Comparison of ENCODE assay signal across 19 mouse cellular contexts in the genomic region with DNA sequence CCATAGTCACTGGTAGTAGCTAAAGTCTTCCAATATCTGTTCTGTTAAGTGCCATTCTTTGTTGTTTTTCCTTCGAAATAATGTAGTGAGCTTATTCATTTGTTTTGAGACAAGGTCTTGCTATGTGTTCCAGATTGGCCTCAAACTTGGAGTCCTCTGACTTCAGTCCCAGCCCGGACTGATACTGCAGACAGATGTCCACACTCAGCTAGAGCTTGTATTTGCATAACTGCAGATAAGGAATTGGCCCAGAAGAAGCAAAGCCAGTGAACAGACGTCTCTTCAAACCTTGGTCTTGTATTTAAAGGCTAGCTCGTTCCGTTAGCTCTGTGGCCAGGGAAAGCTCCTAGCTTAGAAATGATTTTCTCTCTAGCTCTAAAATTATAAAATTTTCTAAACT.
DNase-seq lines count a peak whose midpoint lies in the region; ATAC-seq and TF ChIP-seq lines count a peak whose summit lies in the region.
"Had no signal": no experiment of that assay in that cellular context is flagged by ENCODE, and none has a peak within 500 bp of the region (broad histone marks: within the 10 kb centered on the region; RNA-seq: fewer than 3 reads in every experiment).

No protein-coding gene starts in this region.

- H3K36me3 ChIP-seq in heart, embryonic 12.5 days, result no peaks in the 10 kb centered on the region
- H3K36me3 ChIP-seq in liver, adult 2 months (ENCODE audit: control insufficient read depth, insufficient read depth, low read length), result no peaks in the 10 kb centered on the region
- H3K36me3 ChIP-seq in liver, embryonic 11.5 days (ENCODE audit: control insufficient read depth, insufficient read depth, low read length), result no peaks in the 10 kb centered on the region
- H3K36me3 ChIP-seq in heart, embryonic 13.5 days, result no peaks in the 10 kb centered on the region
- H3K36me3 ChIP-seq: forebrain, embryonic 12.5 days; hindbrain, embryonic 10.5 days; limb, embryonic 15.5 days; midbrain, embryonic 15.5 days; neural tube, embryonic 15.5 days had no signal

- no peak; the same call in 1 of the 2 replicates for ATAC-seq in heart, embryonic 12.5 days (ENCODE audit: insufficient number of reproducible peaks, low FRiP score)
- ATAC-seq in liver, embryonic 11.5 days (replicated peaks; ENCODE audit: low FRiP score), result no peak
- ATAC-seq in heart, embryonic 13.5 days (ENCODE audit: extremely low read depth, insufficient number of reproducible peaks, low FRiP score, low TSS enrichment), result peak; percentile 58; the same call in 1 of the 2 replicates
- ATAC-seq: CD4-positive, CD25-positive, alpha-beta regulatory T cell, adult 4 months; liver, postnatal 0 days; midbrain, embryonic 15.5 days; Patski had no signal

- no peaks in the 10 kb centered on the region; the same call in 1 of the 2 replicates for H3K79me2 ChIP-seq in liver, adult 2 months (ENCODE audit: control insufficient read depth, insufficient read depth, low read length)

- no peaks in the 10 kb centered on the region for H3K9me3 ChIP-seq in heart, embryonic 12.5 days (replicated peaks)
- H3K9me3 ChIP-seq in liver, embryonic 11.5 days (ENCODE audit: control insufficient read depth, low read length), result no peaks in the 10 kb centered on the region
- H3K9me3 ChIP-seq in heart, embryonic 13.5 days, result no peaks in the 10 kb centered on the region
- H3K9me3 ChIP-seq: forebrain, embryonic 12.5 days; hindbrain, embryonic 10.5 days; limb, embryonic 15.5 days; midbrain, embryonic 15.5 days; neural tube, embryonic 15.5 days had no signal

- no peak overlapping the region for H3K4me3 ChIP-seq in heart, embryonic 12.5 days
- no peak overlapping the region for H3K4me3 ChIP-seq in liver, adult 2 months (ENCODE audit: insufficient read depth, low read depth, low read length)
- no peak overlapping the region for H3K4me3 ChIP-seq in liver, embryonic 11.5 days (ENCODE audit: low read depth, low read length)
- H3K4me3 ChIP-seq in heart, embryonic 13.5 days, result no peak overlapping the region
- H3K4me3 ChIP-seq: forebrain, embryonic 12.5 days; hindbrain, embryonic 10.5 days; limb, embryonic 15.5 days; midbrain, embryonic 15.5 days; myocyte; neural tube, embryonic 15.5 days had no signal

- peaks cover 17% of the 10 kb centered on the region for H3K4me1 ChIP-seq in heart, embryonic 12.5 days (replicated peaks)
- no peaks in the 10 kb centered on the region; the same call in 1 of the 2 replicates for H3K4me1 ChIP-seq in liver, adult 2 months (ENCODE audit: control insufficient read depth, insufficient read depth, low read length)
- H3K4me1 ChIP-seq in liver, embryonic 11.5 days (replicated peaks; ENCODE audit: control insufficient read depth, insufficient read depth, low read length), result no peaks in the 10 kb centered on the region
- H3K4me1 ChIP-seq in heart, embryonic 13.5 days, result peaks cover 26% of the 10 kb centered on the region
- H3K4me1 ChIP-seq: forebrain, embryonic 12.5 days; neural tube, embryonic 15.5 days had no signal

- no peak overlapping the region for H3K4me2 ChIP-seq in heart, embryonic 12.5 days
- H3K4me2 ChIP-seq in liver, embryonic 11.5 days, result no peak overlapping the region
- H3K4me2 ChIP-seq in heart, embryonic 13.5 days, result no peak overlapping the region
- H3K4me2 ChIP-seq: forebrain, embryonic 12.5 days; limb, embryonic 15.5 days; midbrain, embryonic 15.5 days; neural tube, embryonic 15.5 days had no signal

- WGBS in heart, embryonic 12.5 days, result 16% methylated on average over 5 of the region's 5 CpGs
- whole genome bisulfite sequencing in liver, adult 2 months, result 50% methylated on average over 5 of the region's 5 CpGs
- 55% methylated on average over 5 of the region's 5 CpGs for WGBS in liver, embryonic 11.5 days
- 17% methylated on average over 5 of the region's 5 CpGs for WGBS in heart, embryonic 13.5 days

- no peak for TF ChIP-seq POLR2A in liver, adult 2 months (IDR thresholded peaks at IDR 0.05; ENCODE audit: extremely low read depth, insufficient read depth, low read length)

- peak; percentile 97 for DNase-seq in heart, adult 11 months
- peak; percentile 39 for DNase-seq in liver, adult 2 months (ENCODE audit: extremely low read depth, low read depth, low spot score)
- DNase-seq in liver, embryonic 11.5 days (ENCODE audit: low spot score), result no peak
- DNase-seq in heart, postnatal 25 days (ENCODE audit: low spot score), result peak; percentile 25
- no peak for DNase-seq in neural tube, embryonic 10.5 days (ENCODE audit: extremely low spot score, low spot score)
- no peak for DNase-seq in left cerebral cortex, postnatal 25 days (ENCODE audit: low spot score in 2 of 2)
- DNase-seq: adrenal gland, adult 8-10 months; gastrocnemius, postnatal 10 days; liver, postnatal 0 days had no signal

- H3K9ac ChIP-seq in heart, embryonic 12.5 days, result no peak overlapping the region
- no peak overlapping the region for H3K9ac ChIP-seq in liver, adult 2 months (ENCODE audit: low read depth, low read length)
- no peak overlapping the region for H3K9ac ChIP-seq in liver, embryonic 11.5 days (ENCODE audit: low read depth, low read length)
- no peak overlapping the region for H3K9ac ChIP-seq in heart, embryonic 13.5 days
- H3K9ac ChIP-seq: forebrain, embryonic 12.5 days; limb, embryonic 15.5 days; liver, postnatal 0 days; midbrain, embryonic 15.5 days; neural tube, embryonic 15.5 days had no signal

- no peak for TF ChIP-seq CTCF in liver, adult 2 months (IDR thresholded peaks at IDR 0.05; ENCODE audit: low read depth, low read length)

- intact Hi-C loops in heart, postnatal 25 days (cut with DNase I), result no loop called here
- intact Hi-C loops in left cerebral cortex, postnatal 25 days (cut with DNase I), result no loop called here

- no peak overlapping the region; the same call in 1 of the 2 replicates for H3K27ac ChIP-seq in heart, embryonic 12.5 days (ENCODE audit: poor library complexity, severe bottlenecking)
- H3K27ac ChIP-seq in liver, adult 2 months (replicated peaks; ENCODE audit: insufficient read depth, low read depth, low read length), result no peak overlapping the region
- H3K27ac ChIP-seq in liver, embryonic 11.5 days (ENCODE audit: low read depth, low read length), result no peak overlapping the region
- H3K27ac ChIP-seq in heart, embryonic 13.5 days (replicated peaks), result peak overlapping the region; percentile 39; the same call in 1 of the 2 replicates
- H3K27ac ChIP-seq: forebrain, embryonic 12.5 days; hindbrain, embryonic 10.5 days; midbrain, embryonic 15.5 days; neural tube, embryonic 15.5 days had no signal

- no peaks in the 10 kb centered on the region for H3K27me3 ChIP-seq in heart, embryonic 12.5 days (replicated peaks)
- H3K27me3 ChIP-seq in liver, adult 2 months (ENCODE audit: control insufficient read depth, insufficient read depth, low read length), result no peaks in the 10 kb centered on the region
- H3K27me3 ChIP-seq in liver, embryonic 11.5 days (replicated peaks; ENCODE audit: control insufficient read depth, insufficient read depth, low read length), result no peaks in the 10 kb centered on the region
- H3K27me3 ChIP-seq in heart, embryonic 13.5 days (replicated peaks), result no peaks in the 10 kb centered on the region
- H3K27me3 ChIP-seq: forebrain, embryonic 12.5 days; limb, embryonic 15.5 days; midbrain, embryonic 15.5 days; neural tube, embryonic 15.5 days; Patski had no signal

Comparison
In these comparisons a context has a peak if more than half of its experiments do, and no peak if none do; other contexts are left out.
1. DNase-seq: peak in heart, adult 11 months (single experiment), liver, adult 2 months (single experiment) and heart, postnatal 25 days (single experiment); none in liver, embryonic 11.5 days (single experiment), neural tube, embryonic 10.5 days (single experiment) and left cerebral cortex, postnatal 25 days (0 of 2).